Mouse (Mus musculus): ENCODE data around the gene Tph1.

Gene Tph1

GRCm38 (mm10) chr7:46648431-46649140 lies 23.8 kb downstream of the Tph1 start:
- DNase-seq, result no peak

GRCm38 (mm10) chr7:46643172-46643571 lies 29.2 kb downstream of the Tph1 start:
- DNase-seq, result peak; percentile 80

GRCm38 (mm10) chr7:46640062-46640461 lies 32.3 kb downstream of the Tph1 start:
- no peak for DNase-seq

DNA sequence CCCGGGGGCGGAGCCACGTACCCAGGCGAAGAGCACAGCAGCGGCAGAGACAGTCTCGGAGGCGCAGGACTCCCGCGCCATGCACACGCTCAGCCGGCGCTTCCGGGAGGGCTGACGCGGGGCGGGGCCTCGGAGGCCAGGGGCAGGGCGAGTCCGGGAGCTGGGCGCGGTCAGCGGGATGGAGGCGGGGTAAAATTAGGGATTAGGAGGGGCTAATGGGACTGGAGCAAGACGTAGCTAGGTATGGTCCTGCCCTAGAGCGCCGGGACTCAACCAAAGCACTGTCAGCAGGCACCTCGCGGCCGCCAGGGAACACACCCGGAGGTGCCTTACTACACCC lies 32.7 kb downstream of the Tph1 start, which contains the start of gene Sergef:
Gene Sergef (minus strand): TSS at position 116 of the 340 bp plus-strand sequence.
- DNase-seq, result peak; percentile 93

DNA sequence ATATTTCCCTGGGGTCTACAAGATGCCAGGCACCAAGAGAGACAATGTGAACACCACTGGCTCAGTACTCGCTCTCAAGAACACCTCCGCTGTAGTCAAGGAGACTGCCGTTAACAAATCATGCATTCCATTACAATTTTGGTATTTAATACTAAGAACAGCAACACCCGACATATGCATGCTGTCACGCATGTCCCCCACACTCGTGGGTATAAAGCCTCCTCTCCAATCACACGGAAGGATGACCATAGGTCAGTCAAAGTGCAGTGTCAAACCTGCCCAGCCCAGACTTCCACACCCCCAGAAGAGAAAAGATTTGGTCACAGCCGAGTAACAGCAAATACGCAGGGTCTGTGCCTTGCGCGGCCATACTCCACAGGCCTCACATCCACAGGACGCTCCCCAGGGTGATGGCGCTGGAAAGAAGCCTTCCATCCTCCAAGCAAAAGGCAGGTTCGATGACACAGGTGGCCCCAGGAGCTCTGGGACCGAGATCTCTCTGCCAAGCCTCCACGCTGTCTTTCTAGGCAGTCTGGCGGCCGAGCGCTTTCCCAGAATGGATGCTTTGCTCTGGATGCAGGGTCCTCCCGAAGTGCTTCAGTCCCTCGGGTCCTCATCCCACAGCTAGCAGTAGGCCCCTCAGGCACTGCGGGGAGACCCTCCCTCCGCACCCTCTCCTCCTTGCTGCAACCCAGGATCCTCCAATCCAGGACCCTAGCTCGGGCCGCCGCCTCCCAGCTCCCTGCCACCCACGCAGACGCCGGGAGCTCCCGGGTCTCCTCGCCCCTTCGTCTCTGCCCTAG lies 33.2 kb downstream of the Tph1 start:
- DNase-seq, result peak; percentile 67

GRCm38 (mm10) chr7:46628375-46628975 lies 43.9 kb downstream of the Tph1 start:
- no peak for DNase-seq

- DNase-seq, result no peak
Measured at GRCm38 (mm10) chr7:46623979-46624378, 48.4 kb downstream of the Tph1 start.

GRCm38 (mm10) chr7:46618416-46619110 lies 53.8 kb downstream of the Tph1 start:
- DNase-seq, result peak; percentile 12

DNA sequence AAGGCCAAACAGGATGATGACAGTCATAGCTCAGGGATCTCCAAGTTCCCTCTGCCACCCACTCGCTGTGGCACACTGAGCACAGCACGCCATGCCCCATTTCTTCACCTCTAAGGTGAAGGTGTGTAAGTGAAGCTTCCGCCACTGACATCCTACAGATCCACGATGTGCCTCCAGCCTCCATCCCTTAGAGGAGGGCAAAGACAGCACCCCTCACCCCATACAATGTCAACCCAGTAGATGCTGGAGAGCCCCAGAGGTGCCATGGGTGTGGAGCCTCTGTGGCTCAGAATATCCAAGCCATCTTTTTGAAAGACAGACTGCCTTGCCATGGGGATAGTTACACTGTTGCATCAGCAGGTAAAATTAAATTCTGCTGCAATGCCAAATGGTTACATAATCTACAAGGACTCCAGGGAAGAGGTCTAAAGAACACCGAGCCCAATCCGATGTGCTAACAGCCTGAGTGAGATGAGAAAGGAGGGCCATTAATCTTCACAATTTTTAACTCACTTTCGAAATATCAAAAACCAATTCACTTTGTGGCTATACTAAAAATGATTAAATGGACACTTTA lies 55.8 kb downstream of the Tph1 start:
- DNase-seq, result peak; percentile 43

GRCm38 (mm10) chr7:46615256-46615977 lies 56.9 kb downstream of the Tph1 start:
- peak; percentile 31 for DNase-seq

- no peak for DNase-seq
Measured at GRCm38 (mm10) chr7:46614263-46614662, 58.1 kb downstream of the Tph1 start.

DNA sequence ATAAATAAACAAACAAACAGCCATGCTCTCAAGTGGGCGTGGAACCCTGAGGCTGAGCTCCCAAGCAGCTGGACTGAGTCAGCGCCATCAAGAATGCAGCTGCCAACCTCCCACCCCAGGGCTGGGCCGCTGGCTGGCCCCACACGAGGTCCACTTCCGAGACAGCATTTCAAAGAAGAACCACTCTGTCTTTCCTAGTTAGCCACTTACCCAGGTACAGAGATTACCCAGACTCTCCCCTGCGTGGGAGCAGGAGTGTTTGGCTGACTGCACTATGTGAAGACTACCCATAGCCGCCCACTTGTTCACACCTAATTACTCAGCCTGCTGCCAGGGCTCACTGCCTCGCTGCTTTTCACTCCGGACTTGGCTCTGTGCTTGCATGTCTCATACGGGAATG lies 59.2 kb downstream of the Tph1 start:
- peak; percentile 66 for DNase-seq

- no peak for DNase-seq
Measured at GRCm38 (mm10) chr7:46612421-46612937, 59.9 kb downstream of the Tph1 start.

DNA sequence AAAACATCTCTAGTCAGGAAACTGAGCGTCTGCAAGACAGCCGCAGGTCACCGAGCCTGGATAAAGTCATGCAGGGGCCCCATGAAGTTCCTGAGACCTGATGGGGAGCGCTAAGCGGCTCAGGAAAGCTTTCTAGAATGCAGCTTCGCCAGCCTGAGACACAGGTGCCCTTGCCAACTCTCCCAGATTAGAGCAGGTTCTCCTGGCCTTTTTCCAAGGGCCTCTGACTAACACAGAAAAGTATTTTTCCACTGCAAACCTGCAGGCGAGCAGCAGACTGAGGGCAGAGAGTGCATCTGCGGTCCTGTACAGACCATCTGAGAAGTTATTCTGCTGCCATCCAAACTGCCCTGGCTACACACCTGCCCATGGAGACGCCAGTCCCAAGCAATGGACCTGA lies 60.4 kb downstream of the Tph1 start:
- peak; percentile 95 for DNase-seq

DNA sequence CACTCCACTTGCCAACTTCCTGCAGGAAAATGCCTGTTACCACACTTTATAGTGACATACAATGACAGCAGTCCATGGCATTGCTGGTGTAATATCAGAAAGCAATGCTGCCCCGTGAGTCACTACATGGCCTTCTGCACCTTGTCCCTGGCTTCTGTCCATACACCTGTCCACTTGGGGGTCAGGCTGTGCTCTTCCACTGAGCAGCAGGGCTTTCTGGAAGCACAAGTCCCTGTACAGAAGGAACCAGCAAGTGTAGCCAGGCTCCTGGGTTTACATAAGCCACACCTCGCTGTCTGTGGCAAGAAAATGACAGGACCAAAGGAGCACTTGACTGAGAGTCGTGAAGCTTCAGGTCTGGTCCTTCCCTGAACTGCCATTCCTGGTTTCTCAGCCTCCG lies 63.0 kb downstream of the Tph1 start:
- DNase-seq, result peak; percentile 67

- peak; percentile 90 for DNase-seq
Measured at GRCm38 (mm10) chr7:46607428-46608055, 64.8 kb downstream of the Tph1 start.

DNA sequence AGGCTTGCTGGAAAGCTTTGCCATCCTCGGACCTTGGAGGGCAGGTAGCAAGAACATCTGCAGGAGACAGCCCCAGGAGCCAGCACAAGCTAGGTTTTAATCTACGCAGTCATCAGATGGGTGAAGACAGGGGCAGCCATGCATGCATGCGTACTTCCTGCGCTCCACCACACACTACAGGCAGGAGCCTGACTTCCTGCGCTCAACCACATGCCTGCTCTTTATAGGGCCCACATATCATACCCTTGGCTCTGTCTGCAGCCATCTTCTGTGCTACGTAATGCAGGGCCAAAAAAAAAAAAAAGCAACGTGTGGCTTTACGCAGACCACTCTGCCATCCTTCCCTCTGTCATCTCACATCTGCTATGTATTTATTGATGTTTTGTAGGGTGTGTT lies 65.3 kb downstream of the Tph1 start:
- no peak for DNase-seq

DNA sequence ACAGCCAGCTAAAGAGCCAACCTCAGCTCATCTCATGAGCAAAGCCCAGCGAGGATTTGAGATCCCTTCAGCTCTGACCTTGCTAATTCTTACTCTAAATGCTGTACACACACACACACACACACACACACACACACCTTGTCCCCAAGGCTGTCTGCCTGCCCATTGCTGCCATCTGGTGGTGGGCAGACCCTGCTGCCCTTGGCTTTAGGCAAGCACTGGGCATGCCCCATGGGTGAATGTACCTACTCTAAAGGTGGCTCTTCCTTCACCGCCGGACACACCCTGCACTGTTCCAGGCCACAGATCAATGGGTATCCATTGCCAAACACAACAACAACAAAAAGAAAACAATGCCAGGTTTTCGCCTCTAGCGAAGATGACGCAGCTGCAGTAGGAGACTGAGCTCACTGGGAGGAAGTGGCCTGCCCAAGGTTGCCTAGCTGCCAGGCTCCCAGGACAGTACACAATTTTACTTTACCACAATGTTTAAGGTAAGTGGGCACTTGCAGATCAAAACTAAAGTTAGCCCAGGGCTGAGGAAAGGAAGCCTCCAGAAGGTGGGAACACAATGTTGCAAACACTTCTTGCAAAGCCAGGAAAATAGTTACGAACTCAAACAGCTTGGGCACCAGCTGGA lies 65.8 kb downstream of the Tph1 start:
- DNase-seq, result peak; percentile 97

- DNase-seq, result peak; percentile 98
Measured at GRCm38 (mm10) chr7:46603051-46603450, 69.3 kb downstream of the Tph1 start.

- no peak for DNase-seq
Measured at GRCm38 (mm10) chr7:46602079-46602478, 70.3 kb downstream of the Tph1 start.

GRCm38 (mm10) chr7:46601097-46601496 lies 71.2 kb downstream of the Tph1 start:
- no peak for DNase-seq

All from cerebellum, adult 9-10 months (tissue).